Mouse (Mus musculus) adrenal gland, adult 8-10 months (tissue): ENCODE results near the gene Dazl. TPM values are rescaled to one million over a fixed set of nuclear protein-coding genes. Genes with fewer than 3 reads are reported as not detected.

ENCODE experiments used
- DNase-seq: peaks from one replicate; pipeline ENCODE4 v3.0.0; 2022
- total RNA-seq, 4 experiments: library from RNA; stranded (reverse); gene quantifications; 2 replicates each; pipeline ENCODE4 v1.2.4; 2022

Gene Dazl
- total RNA-seq = under 1 TPM; 0.14 to 0.27 (median 0.25) TPM

- no peak for DNase-seq
These were observed at the start of gene Dazl for GRCm38 (mm10) chr17:50293241-50293731. Gene Dazl (minus strand): TSS chr17:50293636.

DNA sequence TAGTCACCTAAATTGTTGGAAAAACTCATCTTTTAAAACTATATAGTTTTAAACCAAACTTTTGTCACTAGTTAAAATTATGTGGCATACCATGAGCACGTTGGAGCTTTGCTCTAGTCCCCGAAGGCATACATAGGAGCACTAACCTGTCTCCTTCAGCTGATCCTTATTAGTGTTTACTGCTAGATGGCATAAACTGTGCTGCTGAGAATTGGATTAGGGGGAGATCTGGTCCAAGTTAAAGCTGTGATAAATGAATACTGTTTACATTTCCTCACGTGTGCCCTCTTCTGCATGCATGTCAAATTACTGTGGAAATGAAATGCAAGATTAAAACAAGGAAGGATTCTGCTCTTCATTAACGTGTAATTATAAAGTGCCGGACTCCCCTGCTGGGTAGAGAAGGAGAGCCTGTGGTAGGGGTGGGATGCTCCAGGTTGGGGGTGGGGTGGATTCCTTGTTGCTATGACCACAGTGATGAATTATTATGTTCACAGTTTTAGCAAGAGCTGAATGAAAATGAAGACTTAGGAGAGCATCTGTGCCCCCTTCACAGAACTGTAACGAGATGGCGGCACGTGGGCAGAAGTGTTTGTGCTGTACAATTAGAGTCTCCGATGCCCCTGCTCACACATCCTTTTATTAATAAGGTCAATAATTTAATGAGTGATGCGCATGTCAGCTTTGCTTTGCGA is 48.6 kb upstream of the Dazl start:
- no peak for DNase-seq

DNA sequence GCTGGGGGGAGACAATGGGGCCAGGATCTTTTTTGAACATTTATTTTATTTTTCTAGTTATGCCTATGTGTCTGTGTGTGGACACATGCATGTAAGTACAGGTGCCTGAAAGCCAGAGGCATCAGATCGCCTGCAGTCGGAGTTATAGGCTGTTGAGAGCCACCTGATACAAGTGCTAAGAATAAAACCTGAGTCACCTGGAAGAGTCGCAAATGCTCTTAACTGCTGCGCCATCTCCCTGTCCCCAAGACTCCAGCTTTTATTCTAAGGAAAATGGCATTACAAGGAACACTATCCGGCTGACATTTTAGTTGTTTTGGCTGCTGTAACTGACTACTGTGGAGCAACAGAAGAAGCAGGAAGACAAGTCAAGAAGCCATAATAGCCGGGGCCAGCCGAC is 45.5 kb upstream of the Dazl start:
- no peak for DNase-seq

DNA sequence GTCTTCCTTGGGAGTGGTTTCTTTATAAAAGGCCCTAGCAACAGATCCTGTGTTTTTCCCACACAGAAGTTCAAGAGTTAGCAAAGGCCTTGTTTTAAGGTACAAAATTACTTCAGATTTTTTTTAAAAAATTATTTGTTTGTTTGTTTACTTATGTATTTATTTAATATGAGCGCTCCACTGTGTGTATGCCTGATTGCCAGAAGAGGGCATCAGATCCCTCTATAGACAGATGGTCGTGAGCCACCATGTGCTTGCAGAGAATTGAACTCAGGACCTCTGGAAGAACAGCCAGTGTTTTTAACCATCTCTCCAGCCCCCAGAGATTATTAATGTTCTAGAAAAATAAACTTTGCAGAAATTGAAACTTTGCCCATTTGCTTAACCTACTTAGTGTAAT is 42.3 kb upstream of the Dazl start:
- DNase-seq = no peak

GRCm38 (mm10) chr17:50334694-50335093 is 41.3 kb upstream of the Dazl start:
- no peak for DNase-seq

GRCm38 (mm10) chr17:50332012-50332300 is 38.5 kb upstream of the Dazl start:
- no peak for DNase-seq

DNA sequence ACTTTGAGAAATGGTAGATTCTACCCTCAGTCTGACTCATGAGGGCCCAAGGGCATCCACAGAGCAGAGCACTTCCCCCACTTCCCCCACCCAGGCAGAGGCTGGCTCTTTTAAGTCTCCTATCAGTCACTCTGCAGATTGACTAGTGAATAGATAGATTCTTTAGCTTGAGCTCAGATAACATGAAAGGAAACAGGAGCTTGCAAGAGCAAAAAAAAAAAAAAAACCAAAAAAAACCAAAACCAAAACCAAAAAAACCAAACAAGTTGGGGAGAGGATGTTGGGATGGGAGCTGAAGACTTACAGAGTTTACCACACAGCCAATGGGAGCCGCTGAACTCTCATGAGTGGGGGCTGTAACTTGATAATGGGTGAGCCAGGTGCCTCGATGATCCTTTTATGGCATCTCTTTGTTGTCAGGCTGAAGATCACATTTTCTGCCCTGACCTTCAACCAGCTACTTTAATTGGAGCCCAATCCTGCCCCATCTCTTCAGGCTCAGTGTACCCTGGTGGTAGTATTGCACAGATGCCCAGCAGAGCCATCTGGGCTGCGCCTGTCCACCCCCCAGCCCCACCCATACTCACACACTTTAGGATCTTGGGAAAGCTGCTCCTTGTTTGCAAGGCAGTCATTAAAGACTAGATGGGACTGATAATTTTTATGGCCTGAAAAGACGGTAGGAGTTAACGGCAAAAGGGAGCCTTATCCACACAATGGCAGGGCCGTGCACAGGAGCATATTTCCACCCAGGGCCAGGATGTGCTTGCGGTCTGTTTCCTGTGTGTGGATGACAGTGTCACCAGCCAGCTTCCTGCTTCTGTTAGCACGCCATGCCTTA is 38.0 kb upstream of the Dazl start:
- peak; percentile 61 for DNase-seq

- DNase-seq = no peak
These were observed 36.8 kb upstream of the Dazl start for GRCm38 (mm10) chr17:50330245-50330644.

GRCm38 (mm10) chr17:50324658-50325057 is 31.2 kb upstream of the Dazl start:
- DNase-seq = no peak

DNA sequence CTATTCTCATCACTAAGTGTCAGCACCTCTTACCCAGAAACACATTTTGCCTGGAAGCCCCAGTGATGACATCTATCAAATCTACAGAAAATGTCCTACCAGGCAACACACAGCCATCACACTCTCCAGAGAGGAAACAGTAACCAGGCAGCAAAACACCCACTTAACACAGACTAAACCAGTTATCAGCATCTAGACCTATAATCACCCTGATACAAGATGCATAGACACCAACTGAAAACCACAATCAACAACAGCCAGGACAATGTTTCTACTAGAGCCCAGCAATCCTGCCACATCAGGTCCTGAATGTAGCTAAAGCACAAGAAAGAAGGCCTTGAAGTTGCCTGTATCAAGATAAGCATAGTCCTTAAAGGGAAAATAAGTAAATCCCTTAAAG is 25.4 kb upstream of the Dazl start:
- DNase-seq = no peak

- DNase-seq = no peak
These were observed 23.0 kb upstream of the Dazl start for GRCm38 (mm10) chr17:50316216-50317150.

DNA sequence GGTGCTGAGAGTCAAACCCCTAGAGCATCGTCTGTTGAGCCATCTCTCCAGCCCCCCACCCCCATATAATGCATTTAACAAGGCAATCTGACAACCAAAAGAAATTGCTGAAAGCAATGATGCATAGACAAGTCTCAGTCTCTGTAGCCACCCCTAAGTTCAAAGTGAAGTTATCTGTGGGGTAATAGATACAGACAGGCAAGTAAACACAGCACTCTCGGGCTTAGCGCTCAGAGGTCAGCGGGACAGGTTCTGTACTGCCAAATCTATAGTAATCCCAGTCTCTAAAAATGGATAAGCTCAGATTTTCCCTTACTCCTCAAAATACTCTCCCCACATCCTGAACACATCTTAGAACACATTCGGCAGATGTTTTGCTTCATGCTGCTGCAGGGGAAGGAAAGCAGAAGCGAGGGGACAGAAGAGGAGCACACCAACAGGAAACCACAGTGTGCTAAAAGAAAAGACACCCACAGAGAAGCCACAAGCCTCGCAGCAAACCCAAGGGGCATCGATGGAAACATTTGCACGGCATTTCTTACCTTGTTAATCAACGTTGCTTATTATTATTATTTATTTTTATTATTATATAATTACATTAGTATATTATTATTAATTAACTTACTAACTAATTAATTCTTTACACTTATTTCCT is 16.8 kb upstream of the Dazl start:
- DNase-seq = no peak

GRCm38 (mm10) chr17:50309512-50310072 is 16.2 kb upstream of the Dazl start:
- DNase-seq = no peak

DNA sequence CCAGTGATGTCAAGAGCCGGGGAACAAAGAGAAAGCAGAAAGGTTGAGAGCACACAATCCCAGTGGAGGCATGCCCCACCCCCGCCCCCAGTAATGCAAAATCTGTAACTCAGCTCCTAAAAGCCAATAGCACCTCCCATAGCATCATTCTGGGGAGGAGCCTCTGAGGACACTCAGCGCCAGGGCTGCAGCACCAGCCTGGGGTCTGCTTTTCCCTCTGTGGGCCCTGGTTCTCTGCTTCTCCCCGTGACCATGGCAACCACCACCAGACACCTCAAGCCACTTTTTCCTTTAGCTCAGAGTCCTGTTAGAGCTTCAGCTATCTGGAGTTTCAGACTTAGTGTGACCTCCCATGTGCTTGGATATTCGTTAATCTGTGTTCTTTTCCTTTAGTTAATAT is 15.4 kb upstream of the Dazl start:
- no peak for DNase-seq

DNA sequence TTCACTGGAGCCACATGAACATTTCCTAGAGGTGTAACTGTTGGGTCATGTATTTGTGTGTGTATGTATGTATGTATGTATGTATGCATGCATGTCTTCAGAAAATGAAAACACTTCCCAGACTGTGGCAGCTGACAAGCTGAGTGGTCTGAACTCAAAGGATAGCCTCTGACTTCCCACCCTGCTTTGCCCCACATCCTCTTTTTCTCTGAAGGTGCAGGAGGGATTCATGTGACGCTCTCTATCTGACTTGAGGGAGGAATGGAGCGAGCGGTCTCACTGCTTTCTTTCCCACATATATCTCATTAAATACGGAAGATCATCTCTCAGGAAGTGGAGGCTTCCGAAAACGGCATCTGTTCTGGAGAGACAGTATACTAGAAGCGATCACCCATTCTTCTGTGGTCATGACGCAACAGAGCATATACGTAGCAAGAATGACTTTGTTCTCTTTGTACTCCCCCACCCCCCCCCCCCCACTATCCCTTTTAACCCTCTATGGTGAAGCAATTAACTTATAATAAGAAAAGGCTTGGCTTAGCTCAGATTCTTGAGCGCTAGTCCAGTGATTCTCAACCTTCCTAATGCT is 14.7 kb upstream of the Dazl start:
- DNase-seq = no peak

DNA sequence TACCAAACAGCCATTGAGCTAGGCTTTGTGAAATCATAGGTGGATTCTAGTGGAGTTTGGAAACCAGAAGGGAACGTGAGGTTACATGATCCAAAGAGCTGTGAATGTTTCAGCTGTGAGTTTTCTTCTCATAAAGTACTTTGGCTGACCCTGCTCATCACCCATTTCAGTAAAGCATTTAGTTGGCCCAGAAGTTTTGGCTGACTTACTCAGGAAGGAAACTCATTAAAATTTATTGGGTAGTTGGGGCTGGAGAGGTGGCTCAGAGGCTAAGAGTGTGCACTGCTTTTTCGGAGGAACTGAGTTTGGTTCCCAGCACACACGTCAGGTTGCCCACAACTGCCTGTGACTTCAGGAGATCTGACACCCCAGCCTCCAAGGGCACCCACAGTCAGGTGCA is 9.4 kb upstream of the Dazl start:
- no peak for DNase-seq

- no peak for DNase-seq
These were observed 6.9 kb upstream of the Dazl start for GRCm38 (mm10) chr17:50300171-50300841.

GRCm38 (mm10) chr17:50298821-50299220 is 5.4 kb upstream of the Dazl start:
- DNase-seq = no peak

GRCm38 (mm10) chr17:50294726-50295125 is 1.3 kb upstream of the Dazl start:
- DNase-seq = no peak

DNA sequence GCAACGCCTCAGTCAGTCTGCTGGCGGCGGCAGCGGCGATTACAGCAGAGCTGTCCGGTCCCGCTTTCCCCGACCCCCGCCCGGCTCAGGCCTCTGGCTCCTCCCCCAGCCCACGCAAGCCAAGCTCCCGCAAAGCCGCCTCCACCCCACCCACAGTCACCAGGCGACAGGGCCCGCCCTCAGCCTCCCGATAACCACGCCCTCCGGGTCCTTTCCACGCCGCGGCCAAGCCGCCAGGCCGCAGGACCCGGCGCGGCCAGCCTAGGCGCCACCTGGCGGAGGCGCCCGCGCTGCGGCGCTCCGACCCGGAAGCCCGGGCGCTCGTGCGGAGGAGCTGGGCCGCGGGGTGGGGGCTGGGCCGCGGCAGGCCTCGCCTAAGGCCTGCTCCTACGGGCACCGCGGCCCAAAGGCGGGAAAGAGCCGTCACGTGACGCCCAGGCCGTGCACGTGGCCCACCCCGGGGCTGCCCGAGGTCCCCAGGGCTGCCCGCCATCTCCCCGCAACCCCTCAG is 720 bp downstream of the Dazl start:
- DNase-seq = peak; percentile 89
